Mouse (Mus musculus): ENCODE data around the gene Dsn1. TPM values are rescaled to one million over a fixed set of nuclear protein-coding genes. Genes with fewer than 3 reads are reported as not detected.

Gene Dsn1
- polyA plus RNA-seq, 1 experiment from 2014 or later: 44.2 TPM

GRCm38 (mm10) chr2:156973316-156974100, 33.4 kb downstream of the Dsn1 start:
- H3K4me1 ChIP-seq (ENCODE audit: insufficient read depth): no peaks in the 10 kb centered on the region
- no peak for TF ChIP-seq CTCF (IDR thresholded peaks at IDR 0.05; ENCODE audit: low read depth)
- 81% methylated on average over 5 of the region's 5 CpGs for WGBS
- DNase-seq: no peak
- no peak overlapping the region for H3K27ac ChIP-seq (ENCODE audit: low read depth)
- H3K9me3 ChIP-seq (ENCODE audit: low read depth, low read length): no peaks in the 10 kb centered on the region
- H3K4me2 ChIP-seq: no peak overlapping the region
- ATAC-seq (ENCODE audit: insufficient read depth): no peak
- no peak overlapping the region for H3K4me3 ChIP-seq (ENCODE audit: low read depth, low read length)
- 0 out of 2 replicates have a peak, but pooled peaks cover 6% of the 10 kb centered on the region for H3K36me3 ChIP-seq (ENCODE audit: insufficient read depth)
- H3K9ac ChIP-seq: no peak overlapping the region
- H3K27me3 ChIP-seq (ENCODE audit: insufficient read depth, low read length): no peaks in the 10 kb centered on the region

GRCm38 (mm10) chr2:156970253-156970652, 36.7 kb downstream of the Dsn1 start:
- Histone ChIP-seq H3K4me3 (ENCODE audit: low read depth, low read length) (no peak overlapping the region), H3K27ac (ENCODE audit: low read depth) (no peak overlapping the region), H3K27me3 (ENCODE audit: insufficient read depth, low read length) (no peaks in the 10 kb centered on the region), H3K4me1 (ENCODE audit: insufficient read depth) (no peaks in the 10 kb centered on the region), H3K9me3 (ENCODE audit: low read depth, low read length) (no peaks in the 10 kb centered on the region), H3K9ac (no peak overlapping the region), H3K4me2 (no peak overlapping the region), H3K36me3 (ENCODE audit: insufficient read depth) (no peaks in the 10 kb centered on the region)
- no peak for DNase-seq
- WGBS: 68% methylated on average over 7 of the region's 7 CpGs
- ATAC-seq (ENCODE audit: insufficient read depth): no peak
- no peak for TF ChIP-seq CTCF (IDR thresholded peaks at IDR 0.05; ENCODE audit: low read depth)

GRCm38 (mm10) chr2:156968501-156968900, 38.5 kb downstream of the Dsn1 start:
- H3K4me1 ChIP-seq (ENCODE audit: insufficient read depth): no peaks in the 10 kb centered on the region
- no peaks in the 10 kb centered on the region for H3K36me3 ChIP-seq (ENCODE audit: insufficient read depth)
- H3K27ac ChIP-seq (ENCODE audit: low read depth): no peak overlapping the region
- no peaks in the 10 kb centered on the region for H3K9me3 ChIP-seq (ENCODE audit: low read depth, low read length)
- H3K4me3 ChIP-seq (ENCODE audit: low read depth, low read length): no peak overlapping the region
- H3K9ac ChIP-seq: no peak overlapping the region
- H3K4me2 ChIP-seq: no peak overlapping the region
- 66% methylated on average over 4 of the region's 4 CpGs for WGBS
- DNase-seq: no peak
- ATAC-seq (ENCODE audit: insufficient read depth): no peak
- no peaks in the 10 kb centered on the region for H3K27me3 ChIP-seq (ENCODE audit: insufficient read depth, low read length)
- no peak for TF ChIP-seq CTCF (IDR thresholded peaks at IDR 0.05; ENCODE audit: low read depth)

- ATAC-seq (ENCODE audit: insufficient read depth) (no peak), DNase-seq (no peak)
- Histone ChIP-seq H3K4me1 (ENCODE audit: insufficient read depth) (no peaks in the 10 kb centered on the region), H3K9me3 (ENCODE audit: low read depth, low read length) (no peaks in the 10 kb centered on the region), H3K27ac (ENCODE audit: low read depth) (no peak overlapping the region), H3K27me3 (ENCODE audit: insufficient read depth, low read length) (no peaks in the 10 kb centered on the region), H3K9ac (no peak overlapping the region), H3K4me3 (ENCODE audit: low read depth, low read length) (no peak overlapping the region), H3K4me2 (no peak overlapping the region), H3K36me3 (ENCODE audit: insufficient read depth) (no peaks in the 10 kb centered on the region)
- 71% methylated on average over 6 of the region's 6 CpGs for WGBS
- TF ChIP-seq CTCF (IDR thresholded peaks at IDR 0.05; ENCODE audit: low read depth): no peak
These were observed 39.6 kb downstream of the Dsn1 start for GRCm38 (mm10) chr2:156967388-156967787.

- Histone ChIP-seq H3K27me3 (ENCODE audit: insufficient read depth, low read length) (no peaks in the 10 kb centered on the region), H3K4me1 (ENCODE audit: insufficient read depth) (no peaks in the 10 kb centered on the region), H3K4me3 (ENCODE audit: low read depth, low read length) (no peak overlapping the region), H3K27ac (ENCODE audit: low read depth) (no peak overlapping the region), H3K9ac (no peak overlapping the region), H3K36me3 (ENCODE audit: insufficient read depth) (no peaks in the 10 kb centered on the region), H3K9me3 (ENCODE audit: low read depth, low read length) (no peaks in the 10 kb centered on the region), H3K4me2 (no peak overlapping the region)
- DNase-seq: no peak
- 85% methylated on average over 7 of the region's 7 CpGs for WGBS
- no peak for ATAC-seq (ENCODE audit: insufficient read depth)
- TF ChIP-seq CTCF (IDR thresholded peaks at IDR 0.05; ENCODE audit: low read depth): no peak
These were observed 43.1 kb downstream of the Dsn1 start for GRCm38 (mm10) chr2:156963891-156964290.

- no peak for TF ChIP-seq CTCF (IDR thresholded peaks at IDR 0.05; ENCODE audit: low read depth)
- no peak for DNase-seq
- Histone ChIP-seq H3K9me3 (ENCODE audit: low read depth, low read length) (no peaks in the 10 kb centered on the region), H3K4me3 (ENCODE audit: low read depth, low read length) (no peak overlapping the region), H3K27ac (ENCODE audit: low read depth) (no peak overlapping the region), H3K36me3 (ENCODE audit: insufficient read depth) (no peaks in the 10 kb centered on the region), H3K9ac (no peak overlapping the region), H3K4me1 (ENCODE audit: insufficient read depth) (no peaks in the 10 kb centered on the region), H3K4me2 (no peak overlapping the region), H3K27me3 (ENCODE audit: insufficient read depth, low read length) (no peaks in the 10 kb centered on the region)
- WGBS: 82% methylated on average over 9 of the region's 9 CpGs
- no peak for ATAC-seq (ENCODE audit: insufficient read depth)
These were observed 48.3 kb downstream of the Dsn1 start for GRCm38 (mm10) chr2:156958496-156959252.

- WGBS: 81% methylated on average over 2 of the region's 2 CpGs
- H3K36me3 ChIP-seq (ENCODE audit: insufficient read depth): no peaks in the 10 kb centered on the region
These were observed 49.9 kb downstream of the Dsn1 start for GRCm38 (mm10) chr2:156957035-156957434.

More at GRCm38 (mm10) chr2:156957035-156957434, 49.9 kb downstream of the Dsn1 start:
- H3K4me1 ChIP-seq (ENCODE audit: insufficient read depth): no peaks in the 10 kb centered on the region
- ATAC-seq (ENCODE audit: insufficient read depth) (no peak), DNase-seq (no peak)
- TF ChIP-seq CTCF (IDR thresholded peaks at IDR 0.05; ENCODE audit: low read depth): no peak
- no peak overlapping the region for H3K9ac ChIP-seq
- no peak overlapping the region for H3K27ac ChIP-seq (ENCODE audit: low read depth)
- H3K4me2 ChIP-seq: no peak overlapping the region
- H3K9me3 ChIP-seq (ENCODE audit: low read depth, low read length): no peaks in the 10 kb centered on the region
- H3K27me3 ChIP-seq (ENCODE audit: insufficient read depth, low read length): no peaks in the 10 kb centered on the region
- H3K4me3 ChIP-seq (ENCODE audit: low read depth, low read length): no peak overlapping the region

Measured in lung, embryonic 14.5 days (tissue).